Mouse (Mus musculus): ENCODE measurements around the gene Unkl.

DNA sequence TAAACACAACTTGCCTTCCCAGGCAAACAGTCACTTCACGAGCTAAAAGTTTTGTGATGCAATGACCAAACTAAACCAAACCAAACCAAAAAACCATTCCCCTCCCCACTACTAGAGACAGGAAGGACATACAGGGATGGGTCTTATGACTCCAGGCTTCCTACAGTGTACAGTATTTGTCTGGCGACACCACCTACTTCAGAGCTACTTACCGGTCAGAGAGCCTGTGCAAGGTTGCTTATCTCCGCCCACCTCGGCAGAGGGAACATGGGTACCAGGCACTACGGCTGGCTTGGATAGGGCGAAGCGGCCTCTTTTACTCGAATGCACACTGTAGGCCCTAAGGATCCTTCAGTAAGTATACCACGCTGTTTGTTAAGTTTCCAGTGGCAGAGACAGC is 84.1 kb downstream of the Unkl start:
- TF ChIP-seq CTCF (IDR thresholded peaks at IDR 0.05; ENCODE audit: low read depth) (0 out of 2 replicates have a peak, but pooled peaks have one; percentile 7), EP300 (IDR thresholded peaks at IDR 0.05; ENCODE audit: low read depth) (no peak)

All from liver, embryonic 14.5 days (tissue).